Mouse (Mus musculus) left cerebral cortex, postnatal 4 days (tissue): ENCODE measurements around the gene Snx33. TPM values are rescaled to one million over a fixed set of nuclear protein-coding genes. Genes with fewer than 3 reads are reported as not detected.

Experiments
- total RNA-seq, 2 experiments: library from RNA; stranded (reverse); gene quantifications; 2 replicates each; pipeline ENCODE4 v1.2.3; 2021

Gene Snx33
- total RNA-seq, 2 experiments from 2014 or later, result 3.1 to 3.8 TPM

Other genes with a start within 250 kb of the Snx33 start
- 100 to 1,000 TPM; 224 to 247 TPM for gene Lingo1, start 131.9 kb downstream of the Snx33 start, total RNA-seq
- not detected for gene Odf3l1, start 63.7 kb downstream of the Snx33 start, total RNA-seq
- gene Cspg4, start 63.3 kb downstream of the Snx33 start, total RNA-seq, result 10 to 100 TPM; 21.8 to 23.7 TPM
- 10 to 100 TPM; 52.1 to 53.0 TPM for gene Imp3, start 9.1 kb upstream of the Snx33 start, total RNA-seq
- 10 to 100 TPM; 16.7 to 16.9 TPM for gene Snupn, start 22.5 kb upstream of the Snx33 start, total RNA-seq
- gene Ptpn9, start 66.6 kb upstream of the Snx33 start, total RNA-seq, result 10 to 100 TPM; 39.2 to 41.3 TPM
- 10 to 100 TPM; 42.4 to 45.8 TPM for gene Sin3a, start 143.7 kb upstream of the Snx33 start, total RNA-seq
- gene Man2c1, start 202.3 kb upstream of the Snx33 start, total RNA-seq, result 100 to 1,000 TPM; 190 to 207 TPM
- gene Neil1, start 219.9 kb upstream of the Snx33 start, total RNA-seq, result 1 to 10 TPM; 7.6 to 8.8 TPM
- 100 to 1,000 TPM in 1 of 2 experiments, 10 to 100 TPM in 1; 99.8 to 101 TPM for gene Commd4, start 230.0 kb upstream of the Snx33 start, total RNA-seq